Mouse (Mus musculus) midbrain, embryonic 13.5 days (tissue): ENCODE measurements around the gene Cep170. TPM values are rescaled to one million over a fixed set of nuclear protein-coding genes. Genes with fewer than 3 reads are reported as not detected.

ENCODE experiments used
- microRNA counts: library from miRNA; unstranded; fragments of <30 nt; microRNA quantifications from one replicate; lab custom pipeline; 2016
- microRNA-seq: library from miRNA; unstranded; fragments of <30 nt; microRNA quantifications from one replicate; pipeline ENCODE4, GENCODE M21; 2016
- polyA plus RNA-seq: library from polyadenylated mRNA; unstranded; fragments of >200 nt; fragmentation: Nextera tagmentation; extraction: Ambion mirVana; gene quantifications from 2 replicates; pipeline ENCODE4 v1.2.1, GENCODE M21; 2015

Gene Cep170
- polyA plus RNA-seq, 1 experiment from 2014 or later, result 140 TPM

MicroRNAs encoded within 50 kb of the gene (microRNA counts, 519-probe panel; counts per million panel counts)
- microRNA mmu-miR-350 (lab: Ali Mortazavi, UCI), result 5,000 counts per million, percentile 87 among the panel's probes with 10 or more counts

Small RNA genes within 50 kb of the gene (microRNA-seq; reads per million reads assigned to microRNA genes)
- gene Mir350, result 867 reads per million, percentile 78 among the genes with 10 or more reads in this experiment

Other genes with a start within 250 kb of the Cep170 start
- 24.2 and 28.5 TPM in 2 replicates for gene Sdccag8, start 593 bp upstream of the Cep170 start, polyA plus RNA-seq